Mouse (Mus musculus): ENCODE measurements around the gene Lsm4. TPM values are rescaled to one million over a fixed set of nuclear protein-coding genes. Genes with fewer than 3 reads are reported as not detected.

The Lsm4 gene
- total and polyA plus RNA-seq, 3 experiments: 152 to 2,024 (median 514) TPM

GRCm38 (mm10) chr8:70700555-70700922 is 27.5 kb downstream of the Lsm4 start (continued):
- TF ChIP-seq TBP (IDR thresholded peaks at IDR 0.05; ENCODE audit: low read depth, low read length) (peak; percentile 14; the same call in 1 of the 2 replicates), ZC3H11A (IDR thresholded peaks at IDR 0.05; ENCODE audit: low read depth, low read length) (peak; percentile 46), TCF12 (IDR thresholded peaks at IDR 0.05; ENCODE audit: low read depth, low read length) (peak; percentile 63), CTCF (IDR thresholded peaks at IDR 0.05 in 2 of 3, conservative IDR thresholded peaks at IDR 0.05 in 1 of 3; ENCODE audit: control insufficient read depth in 1 of 3, insufficient read depth in 1 of 3, low read depth in 2 of 3, low read length in 3 of 3, poor library complexity in 1 of 3, severe bottlenecking in 1 of 3) (peak; percentile 32 to 84 (median 80); a peak in 5 of 6 replicates), MAFK (IDR thresholded peaks at IDR 0.05; ENCODE audit: borderline replicate concordance, low read depth, low read length) (no peak), USF2 (IDR thresholded peaks at IDR 0.05; ENCODE audit: borderline replicate concordance in 1 of 2, insufficient read depth in 1 of 2, low read depth in 1 of 2, low read length in 2 of 2) (no peak), ETS1 (IDR thresholded peaks at IDR 0.05; ENCODE audit: low read depth, low read length) (peak; percentile 52; the same call in 1 of the 2 replicates), HCFC1 (IDR thresholded peaks at IDR 0.05; ENCODE audit: low read depth, low read length) (peak; percentile 69; the same call in 1 of the 2 replicates), KAT2A (conservative IDR thresholded peaks at IDR 0.05; ENCODE audit: low read depth, low read length) (no peak)

DNA sequence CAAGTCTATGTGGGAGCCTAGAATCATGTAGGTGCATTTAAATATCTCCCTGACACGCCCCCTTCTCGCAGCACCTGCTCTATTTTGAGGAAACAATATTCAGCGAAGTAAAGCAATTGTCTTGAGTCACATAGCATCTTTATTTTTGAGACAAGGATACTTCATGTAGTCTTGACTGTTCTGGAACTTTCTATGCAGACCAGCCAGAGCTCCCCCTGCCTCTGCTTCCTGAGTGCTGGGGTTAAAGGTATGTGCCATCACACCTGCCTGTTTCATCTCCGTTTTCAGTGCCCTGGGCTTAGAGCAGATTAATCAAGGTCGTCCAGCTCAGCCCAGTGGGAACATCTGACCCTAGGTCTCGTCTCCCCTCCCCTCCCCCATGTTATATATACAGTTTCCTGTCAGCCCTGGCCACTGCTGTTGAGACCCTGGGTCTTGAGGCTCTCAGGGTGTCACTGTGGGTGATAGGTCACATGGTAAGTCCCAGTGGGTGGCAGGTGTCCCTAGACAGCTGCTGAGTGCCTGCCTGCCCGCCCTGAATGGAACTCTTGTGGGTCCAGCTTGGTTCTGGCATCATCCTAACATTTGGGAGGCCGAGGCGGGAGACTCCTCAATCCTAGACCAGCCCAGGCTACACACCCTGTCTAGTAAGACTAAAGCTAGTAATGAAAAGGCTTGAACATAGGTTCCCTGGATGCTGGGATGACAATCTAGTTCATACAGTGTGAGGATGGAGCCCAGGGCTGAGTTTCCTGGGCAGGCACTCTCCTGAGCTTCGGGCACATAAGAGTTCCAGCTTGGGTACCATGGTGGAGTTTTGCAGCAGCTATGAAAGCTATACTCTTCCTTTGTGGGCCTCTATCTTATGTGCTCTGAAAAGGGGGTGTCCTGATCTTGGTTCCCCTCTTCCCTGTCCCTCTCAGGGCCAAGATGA is 28.3 kb downstream of the Lsm4 start:
- peaks cover 11% of the 10 kb centered on the region; the same call in 1 of the 2 replicates for H3K79me2 ChIP-seq (ENCODE audit: control insufficient read depth, insufficient read depth, low read length, poor library complexity)
- no peaks in the 10 kb centered on the region; a peak in 1 of 4 replicates for H3K36me3 ChIP-seq (ENCODE audit: control insufficient read depth in 1 of 2, insufficient read depth in 2 of 2, low read length in 2 of 2)
- H3K27ac ChIP-seq (ENCODE audit: control insufficient read depth, low read depth, low read length): no peak overlapping the region
- H3K9ac ChIP-seq (ENCODE audit: control insufficient read depth, low read depth, low read length, poor library complexity, severe bottlenecking): no peak overlapping the region
- H3K4me1 ChIP-seq (ENCODE audit: control insufficient read depth in 1 of 2, insufficient read depth in 2 of 2, low read length in 2 of 2): peaks cover 3 to 11% of the 10 kb centered on the region in 2 experiments
- no peak for TF ChIP-seq CHD1 (IDR thresholded peaks at IDR 0.05; ENCODE audit: low read depth, low read length)
- TF ChIP-seq MAX (IDR thresholded peaks at IDR 0.05; ENCODE audit: low read length): no peak
- no peak for TF ChIP-seq POLR2AphosphoS5 (IDR thresholded peaks at IDR 0.05; ENCODE audit: borderline replicate concordance, low read depth, low read length)
- TF ChIP-seq NRF1 (IDR thresholded peaks at IDR 0.05; ENCODE audit: insufficient read depth, low read depth, low read length, poor library complexity, severe bottlenecking): no peak
- TF ChIP-seq MAFK (IDR thresholded peaks at IDR 0.05; ENCODE audit: borderline replicate concordance, low read depth, low read length): no peak
- no peak for TF ChIP-seq GABPA (IDR thresholded peaks at IDR 0.05; ENCODE audit: low read depth, low read length)
- TF ChIP-seq MAZ (IDR thresholded peaks at IDR 0.05; ENCODE audit: low read depth, low read length): no peak
- H3K9me3 ChIP-seq (replicated peaks; ENCODE audit: insufficient read depth, low read length): no peaks in the 10 kb centered on the region
- no peak for DNase-seq (ENCODE audit: low read depth, low spot score)
- H3K27me3 ChIP-seq (ENCODE audit: control insufficient read depth in 1 of 2, insufficient read depth in 2 of 2, low read length in 2 of 2): no peaks in the 10 kb centered on the region
- H3K4me3 ChIP-seq (ENCODE audit: control insufficient read depth in 1 of 2, insufficient read depth in 1 of 2, low read depth in 2 of 2, low read length in 2 of 2): no peak overlapping the region

Data from MEL (cell line).